Mouse (Mus musculus) adrenal gland, postnatal 10 days (tissue): ENCODE data around the gene Ppp5c. TPM values are rescaled to one million over a fixed set of nuclear protein-coding genes. Genes with fewer than 3 reads are reported as not detected.
A peak's percentile ranks its signal among the peaks of the same experiment; 100 is the strongest.

Source experiments
- DNase-seq: peaks from one replicate; pipeline ENCODE4 v3.0.0; 2021; ENCODE audit warnings: mixed read lengths
- total RNA-seq, 2 experiments: library from RNA; stranded (reverse); gene quantifications; 2 replicates each; pipeline ENCODE4 v1.2.3; 2021

Ppp5c gene
- total RNA-seq, 2 experiments from 2014 or later: 81.5 to 90.1 TPM

GRCm38 (mm10) chr7:16982859-16983568 lies 44.7 kb downstream of the Ppp5c start, which contains the start of gene Gm42372:
Gene Gm42372, plus strand, starts transcription at chr7:16983086.
- peak; percentile 53 for DNase-seq

GRCm38 (mm10) chr7:16980348-16980747 lies 47.4 kb downstream of the Ppp5c start:
- peak; percentile 57 for DNase-seq

GRCm38 (mm10) chr7:16978593-16978992 lies 49.1 kb downstream of the Ppp5c start:
- DNase-seq: no peak

DNA sequence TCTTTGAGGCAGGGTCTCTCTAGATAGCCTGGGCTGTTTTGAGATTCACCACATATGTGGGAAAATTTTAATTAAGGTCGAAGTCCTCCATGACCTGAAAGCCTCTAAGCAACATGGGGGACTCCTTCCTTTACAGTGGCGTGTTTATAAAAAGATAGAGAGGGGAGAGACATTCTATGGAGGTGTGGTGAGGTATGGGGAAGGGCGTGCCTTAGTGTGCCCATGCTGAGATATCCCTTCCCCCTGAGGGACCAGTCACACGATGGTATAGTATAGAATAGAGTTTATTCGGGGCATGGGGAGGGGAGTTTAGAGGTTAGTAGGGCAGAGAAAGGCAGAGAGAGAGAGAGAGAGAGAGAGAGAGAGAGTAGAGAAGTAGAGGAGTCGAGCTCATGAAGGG lies 49.6 kb downstream of the Ppp5c start:
- DNase-seq: no peak

GRCm38 (mm10) chr7:16976298-16976697 lies 51.4 kb downstream of the Ppp5c start:
- DNase-seq: no peak

GRCm38 (mm10) chr7:16974018-16974417 lies 53.7 kb downstream of the Ppp5c start:
- DNase-seq: peak; percentile 44

DNA sequence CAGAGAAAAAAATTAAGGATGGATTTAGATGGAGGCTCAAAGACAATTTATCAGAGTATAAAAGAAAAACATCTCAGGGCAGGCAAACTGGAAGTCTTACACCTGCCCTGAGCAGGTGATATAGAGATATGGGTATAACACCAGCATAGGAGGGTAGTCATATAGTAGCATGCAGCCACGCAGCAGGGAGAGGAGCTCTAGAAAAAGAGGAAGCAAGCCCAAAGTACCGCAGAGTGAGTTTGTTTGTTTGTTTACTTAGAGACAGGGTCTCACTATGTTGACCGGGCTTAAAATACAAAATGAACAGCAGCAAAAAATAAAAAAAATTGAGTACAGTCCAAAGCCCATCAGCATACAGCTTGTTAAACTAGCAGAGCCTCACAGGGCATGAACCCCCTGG lies 56.6 kb downstream of the Ppp5c start:
- no peak for DNase-seq

- no peak for DNase-seq
Observed at GRCm38 (mm10) chr7:16968414-16968813, 59.3 kb downstream of the Ppp5c start.

GRCm38 (mm10) chr7:16961678-16962077 lies 66.0 kb downstream of the Ppp5c start:
- no peak for DNase-seq

DNA sequence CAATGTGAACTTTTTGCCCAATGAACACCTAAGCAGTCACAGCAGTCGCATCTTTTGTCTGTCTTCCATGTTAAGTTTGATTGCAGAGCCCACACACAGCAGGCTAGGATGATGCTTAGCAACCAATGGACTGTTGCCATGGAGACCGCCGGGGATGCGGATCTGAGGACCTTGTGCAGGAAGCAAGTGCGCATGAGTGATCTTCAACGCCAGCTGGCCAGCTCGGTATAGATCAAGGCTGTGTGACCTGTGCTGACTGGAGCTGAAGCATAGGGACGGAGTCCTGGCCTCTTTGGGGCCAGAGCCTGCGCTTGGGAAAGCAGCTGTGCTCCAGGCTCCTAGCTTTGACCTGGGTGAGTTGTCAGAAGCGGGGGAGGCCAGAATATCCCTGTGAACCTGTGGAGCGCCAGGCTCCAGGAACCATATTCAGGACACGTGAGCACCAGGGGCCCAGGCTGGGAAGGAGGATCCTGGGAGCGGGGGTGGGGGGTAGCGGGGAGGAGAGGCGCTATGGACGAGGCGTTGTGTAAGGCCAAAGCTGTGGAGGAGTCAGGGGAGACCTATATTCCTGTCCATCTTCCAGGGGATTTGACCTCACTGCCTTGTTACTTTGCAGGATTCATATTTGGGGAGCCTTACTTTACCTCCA lies 68.1 kb downstream of the Ppp5c start, which contains the start of gene Pnmal1:
TSS of gene Pnmal1 (plus strand) at position 141 of the 649 bp plus-strand sequence.
- DNase-seq: peak; percentile 83

DNA sequence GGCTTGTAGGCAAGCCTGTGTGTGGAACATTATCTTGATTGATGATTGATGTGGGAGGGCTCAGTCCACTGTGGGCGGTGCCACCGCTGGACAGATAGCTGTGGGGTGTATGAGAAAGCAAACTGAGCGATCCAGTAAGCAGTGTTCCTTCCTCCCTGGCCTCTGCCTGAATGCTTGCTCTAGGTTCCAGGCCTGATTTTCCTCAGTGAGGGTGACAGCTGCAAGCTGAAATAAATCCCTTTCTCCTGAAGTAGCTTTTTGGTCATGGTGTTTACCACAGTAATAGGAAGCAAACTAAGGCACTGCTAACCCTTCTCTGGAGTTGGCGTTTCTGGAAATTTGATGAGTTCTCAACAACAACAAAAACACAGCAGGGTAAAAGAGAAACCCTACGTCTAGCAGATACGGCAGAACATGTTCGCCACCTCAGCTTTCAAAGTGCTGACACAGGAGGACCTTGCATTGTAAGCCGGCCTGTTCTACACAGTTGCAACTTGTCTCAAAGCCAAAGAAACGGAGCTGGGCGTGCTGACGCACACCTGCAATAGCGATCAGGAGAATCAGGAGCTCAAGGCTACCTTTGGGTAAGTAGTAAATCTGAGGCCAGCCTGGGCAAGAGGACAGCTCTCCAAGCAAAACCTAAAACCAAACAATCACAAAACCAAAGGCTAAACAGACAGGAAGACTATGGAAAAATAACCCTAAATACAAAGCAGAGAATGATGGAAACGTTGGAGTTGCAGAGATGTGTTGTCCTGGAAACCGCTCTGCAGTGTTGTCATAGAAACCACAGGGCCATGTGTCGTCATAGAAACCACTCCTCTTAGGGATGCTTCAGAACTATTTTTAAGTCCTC lies 71.1 kb downstream of the Ppp5c start:
- no peak for DNase-seq

DNA sequence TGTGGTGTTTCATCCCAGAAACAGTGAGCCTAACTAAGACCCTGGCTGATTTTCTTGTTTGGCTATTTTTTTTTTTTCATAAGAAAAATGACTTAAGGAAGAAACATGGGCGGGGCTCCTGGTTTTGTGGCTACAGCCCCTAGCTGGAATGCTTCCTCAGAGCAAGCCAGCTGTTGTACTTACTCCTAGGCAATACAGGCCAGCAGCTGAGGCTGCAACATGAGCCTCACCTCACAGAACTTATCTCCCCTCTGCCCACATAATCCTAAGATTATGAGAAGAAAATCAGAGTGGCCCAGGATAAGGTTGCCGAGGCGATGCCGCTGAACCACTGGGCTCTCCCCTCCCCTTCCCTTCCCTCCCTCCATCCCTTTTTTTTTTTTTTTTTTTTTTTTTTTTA lies 72.0 kb downstream of the Ppp5c start:
- DNase-seq: no peak

Other genes starting within 250 kb of the Ppp5c start
- gene Slc1a5, start 246.6 kb downstream of the Ppp5c start, total RNA-seq: 100 to 1,000 TPM; 108 to 109 TPM
- 10 to 100 TPM; 63.8 to 72.8 TPM for gene Strn4, start 212.0 kb downstream of the Ppp5c start, total RNA-seq
- 10 to 100 TPM; 22.4 to 22.6 TPM for gene Fkrp, start 211.2 kb downstream of the Ppp5c start, total RNA-seq
- 10 to 100 TPM; 22.2 to 27.2 TPM for gene Prkd2, start 185.0 kb downstream of the Ppp5c start, total RNA-seq
- gene Dact3, start 152.6 kb downstream of the Ppp5c start, total RNA-seq: 1 to 10 TPM; 5.7 to 7.0 TPM
- gene Gng8, start 136.1 kb downstream of the Ppp5c start, total RNA-seq: 1 to 10 TPM in 1 of 2 experiments, under 1 TPM in 1; 0.84 to 2.0 TPM
- 1 to 10 TPM; 1.2 to 2.0 TPM for gene Ptgir, start 121.4 kb downstream of the Ppp5c start, total RNA-seq
- 100 to 1,000 TPM; 224 to 252 TPM for gene Calm3, start 103.8 kb downstream of the Ppp5c start, total RNA-seq
- 10 to 100 TPM; 18.3 to 23.9 TPM for gene Pnmal2, start 83.2 kb downstream of the Ppp5c start, total RNA-seq
- 1 to 10 TPM; 4.5 to 5.1 TPM for gene Pnmal1, start 68.2 kb downstream of the Ppp5c start, total RNA-seq
- 1 to 10 TPM; 1.3 to 1.8 TPM for gene Gm42372, start 44.8 kb downstream of the Ppp5c start, total RNA-seq
- 10 to 100 TPM; 16.2 to 21.2 TPM for gene Ccdc8, start 35.2 kb downstream of the Ppp5c start, total RNA-seq
- gene Hif3a, start 34.5 kb upstream of the Ppp5c start, total RNA-seq: 1 to 10 TPM; 4.9 to 6.7 TPM
- under 1 TPM; 0.30 to 0.42 TPM for gene Psg16, start 46.1 kb upstream of the Ppp5c start, total RNA-seq
- gene Ceacam3, start 122.4 kb upstream of the Ppp5c start, total RNA-seq: not detected
- not detected for gene Psg29, start 175.6 kb upstream of the Ppp5c start, total RNA-seq